Mouse (Mus musculus) thymus, adult 2 months (tissue): ENCODE data around the gene Cdh4.

Experiments used
- CTCF ChIP-seq: fragments of 200-500 bp; IDR thresholded peaks from 2 replicates; pipeline ENCODE4 v1.5.1; 2012; ENCODE audit warnings: mild to moderate bottlenecking, control low read depth, low read length, moderate library complexity, borderline replicate concordance; ENCODE audit not compliant: control insufficient read depth, poor library complexity, insufficient read depth; ENCODE audit errors: extremely low read depth
- POLR2A ChIP-seq: fragments of 200-500 bp; IDR thresholded peaks from 2 replicates; pipeline ENCODE4 v1.6.1; 2012; ENCODE audit warnings: mild to moderate bottlenecking, low read length, control low read depth, moderate library complexity; ENCODE audit not compliant: control insufficient read depth, poor library complexity, insufficient read depth; ENCODE audit errors: extremely low read depth

- no peak for TF ChIP-seq POLR2A
- TF ChIP-seq CTCF: no peak
Observed at GRCm38 (mm10) chr2:179480800-179481200, 38.6 kb downstream of the Cdh4 start.
